8 mouse cellular contexts compared by ENCODE assay signal in the genomic region with DNA sequence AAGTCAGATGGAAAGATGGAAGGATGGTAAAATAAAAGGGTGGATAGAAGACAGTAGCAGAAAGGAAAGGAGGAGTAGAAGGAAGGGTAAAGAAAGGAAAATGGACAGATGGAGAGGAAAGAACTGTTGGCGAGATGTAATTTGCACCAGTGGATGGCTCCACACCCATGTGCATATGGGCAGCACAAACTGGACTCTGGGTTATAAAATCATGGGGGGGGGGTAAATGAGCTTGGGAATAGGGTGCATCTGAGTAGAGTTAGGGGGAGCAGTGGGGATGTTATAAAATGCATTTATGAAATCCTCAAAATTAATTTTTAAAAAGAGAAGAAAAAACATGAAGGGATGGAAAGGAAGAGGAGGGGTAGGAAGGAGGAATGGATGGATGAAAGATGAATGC. TPM values are rescaled to one million over a fixed set of nuclear protein-coding genes. Genes with fewer than 3 reads are reported as not detected.
DNase-seq lines count a peak whose midpoint lies in the region; ATAC-seq and TF ChIP-seq lines count a peak whose summit lies in the region.

No protein-coding gene starts in this region.

- H3K79me3 ChIP-seq in C2C12 (ENCODE audit: low read depth), result no peaks in the 10 kb centered on the region

- intact Hi-C loops in gastrocnemius, adult 2 months (cut with DNase I), result no loop called here

- no peak for DNase-seq in gastrocnemius, adult 2 months
- DNase-seq in gastrocnemius, adult 18-20 months (ENCODE audit: low spot score), result no peak
- DNase-seq in liver, embryonic 13.5 days, result no peak
- no peak for DNase-seq in ovary, postnatal 36 days (ENCODE audit: low spot score)
- DNase-seq in layer of hippocampus, adult 9-10 months (ENCODE audit: low spot score), result no peak
- DNase-seq in adrenal gland, postnatal 10 days, result no peak

- H3K9me3 ChIP-seq in forebrain, embryonic 13.5 days (replicated peaks), result no peaks in the 10 kb centered on the region
- no peaks in the 10 kb centered on the region for H3K9me3 ChIP-seq in liver, embryonic 13.5 days (replicated peaks)

- H3ac ChIP-seq in C2C12 (ENCODE audit: control insufficient read depth, insufficient read length, low read depth), result no peak overlapping the region

- WGBS in forebrain, embryonic 13.5 days, result 52% methylated on average over 1 of the region's 1 CpGs
- 67% methylated on average over 1 of the region's 1 CpGs for WGBS in liver, embryonic 13.5 days (ENCODE audit: insufficient replicate concordance)

- peak overlapping the region; percentile 88 for H3K27ac ChIP-seq in gastrocnemius, adult 2 months
- no peak overlapping the region for H3K27ac ChIP-seq in forebrain, embryonic 13.5 days
- H3K27ac ChIP-seq in liver, embryonic 13.5 days, result no peak overlapping the region

- H3K27me3 ChIP-seq in C2C12 (ENCODE audit: control insufficient read depth, insufficient read depth, insufficient read length), result no peaks in the 10 kb centered on the region
- no peaks in the 10 kb centered on the region for H3K27me3 ChIP-seq in forebrain, embryonic 13.5 days
- no peaks in the 10 kb centered on the region for H3K27me3 ChIP-seq in liver, embryonic 13.5 days

- H3K4me2 ChIP-seq in forebrain, embryonic 13.5 days, result peak overlapping the region; percentile 54
- peak overlapping the region; percentile 64 for H3K4me2 ChIP-seq in liver, embryonic 13.5 days

- TF ChIP-seq CTCF in gastrocnemius, adult 2 months (IDR thresholded peaks at IDR 0.05), result no peak
- TF ChIP-seq CTCF in C2C12 (IDR thresholded peaks at IDR 0.05; ENCODE audit: control insufficient read depth, insufficient read depth, insufficient read length), result no peak

- H3K4me3 ChIP-seq in gastrocnemius, adult 2 months, result peak overlapping the region; percentile 81
- peak overlapping the region; percentile 21 for H3K4me3 ChIP-seq in C2C12 (ENCODE audit: insufficient read depth, poor library complexity, severe bottlenecking)
- peak overlapping the region; percentile 48 for H3K4me3 ChIP-seq in forebrain, embryonic 13.5 days
- peak overlapping the region; percentile 60 for H3K4me3 ChIP-seq in liver, embryonic 13.5 days (replicated peaks)

- peaks cover 8% of the 10 kb centered on the region for H3K4me1 ChIP-seq in forebrain, embryonic 13.5 days
- no peaks in the 10 kb centered on the region for H3K4me1 ChIP-seq in liver, embryonic 13.5 days (replicated peaks)

- ATAC-seq in forebrain, embryonic 13.5 days, result 0 out of 2 replicates have a peak, but pooled peaks have one; percentile 45
- ATAC-seq in liver, embryonic 13.5 days (ENCODE audit: low read depth), result no peak

- no peaks in the 10 kb centered on the region for H3K79me2 ChIP-seq in C2C12 (ENCODE audit: control insufficient read depth, insufficient read depth)

- peaks cover 3% of the 10 kb centered on the region for H3K36me3 ChIP-seq in C2C12 (ENCODE audit: control insufficient read depth, insufficient read depth)
- peaks cover 14% of the 10 kb centered on the region for H3K36me3 ChIP-seq in forebrain, embryonic 13.5 days (ENCODE audit: poor library complexity, severe bottlenecking)
- no peaks in the 10 kb centered on the region for H3K36me3 ChIP-seq in liver, embryonic 13.5 days

- peak overlapping the region; percentile 58 for H3K9ac ChIP-seq in forebrain, embryonic 13.5 days
- H3K9ac ChIP-seq in liver, embryonic 13.5 days, result no peak overlapping the region

TF ChIP-seq in C2C12, 6 proteins besides CTCF, POLR2A, EP300 and RAD21:
- TF ChIP-seq MAX (IDR thresholded peaks at IDR 0.05) (no peak), FOSL1 (IDR thresholded peaks at IDR 0.05; ENCODE audit: insufficient read depth, low read length, poor library complexity, severe bottlenecking) (no peak), CEBPB (IDR thresholded peaks at IDR 0.05; ENCODE audit: low read depth) (no peak), MYOG (IDR thresholded peaks at IDR 0.05; ENCODE audit: control insufficient read depth, extremely low read depth, insufficient read length) (no peak), USF1 (IDR thresholded peaks at IDR 0.05; ENCODE audit: low read depth) (no peak), MYOD1 (IDR thresholded peaks at IDR 0.05; ENCODE audit: control insufficient read depth, insufficient read length, low read depth) (no peak)

RNA-seq across cellular contexts. Expression of a gene that starts 0.7 kb away (rescaled TPM):
- 10 to 100 TPM; 17.3 to 18.9 TPM for total RNA-seq in gastrocnemius, adult 2 months (2021)
- total RNA-seq in gastrocnemius, adult 18-20 months (2021), result 10 to 100 TPM; 15.7 to 17.5 TPM
- polyA plus RNA-seq in C2C12 (2012; fragmentation: generic; extraction: Trizol), result 5.6 TPM
- 10.1 and 10.3 TPM in 2 replicates for polyA plus RNA-seq in forebrain, embryonic 13.5 days (2015; fragmentation: Nextera tagmentation; extraction: Ambion mirVana)
- 0.52 and 0.59 TPM in 2 replicates for polyA plus RNA-seq in liver, embryonic 13.5 days (2015; fragmentation: Nextera tagmentation; extraction: Ambion mirVana)
- 10 to 100 TPM; 22.7 to 26.3 TPM for total RNA-seq in adrenal gland, postnatal 10 days (2021)

RNA-seq across cellular contexts. Expression of a gene that starts 21.5 kb away (rescaled TPM):
- 10 to 100 TPM; 13.6 to 21.9 TPM for total RNA-seq in gastrocnemius, adult 2 months (2021)
- 10 to 100 TPM; 16.9 to 22.2 TPM for total RNA-seq in gastrocnemius, adult 18-20 months (2021)
- 30.2 TPM for polyA plus RNA-seq in C2C12 (2012; fragmentation: generic; extraction: Trizol)
- 33.2 and 35.5 TPM in 2 replicates for polyA plus RNA-seq in forebrain, embryonic 13.5 days (2015; fragmentation: Nextera tagmentation; extraction: Ambion mirVana)
- 11.5 and 12.2 TPM in 2 replicates for polyA plus RNA-seq in liver, embryonic 13.5 days (2015; fragmentation: Nextera tagmentation; extraction: Ambion mirVana)
- 10 to 100 TPM; 19.6 to 22.0 TPM for total RNA-seq in adrenal gland, postnatal 10 days (2021)

Comparison
In these comparisons a context has a peak if more than half of its experiments do, and no peak if none do; other contexts are left out.
1. H3K4me3 ChIP-seq: peak in every context shown above with its lines; median percentile 81 in gastrocnemius, adult 2 months; 60 in liver, embryonic 13.5 days; 48 in forebrain, embryonic 13.5 days; 21 in C2C12.